Mouse (Mus musculus) myocyte (in vitro differentiated cells): ENCODE results near the gene Tox4. TPM values are rescaled to one million over a fixed set of nuclear protein-coding genes. Genes with fewer than 3 reads are reported as not detected.

Source experiments
- H3K27me3 ChIP-seq: one replicate; pipeline ENCODE4 v1.6.1; 2011; ENCODE audit not compliant: control insufficient read depth, insufficient read depth, insufficient read length
- H3K36me3 ChIP-seq: one replicate; pipeline ENCODE4 v1.6.1; 2011; ENCODE audit not compliant: control insufficient read depth, insufficient read depth
- H3K4me2 ChIP-seq: one replicate; pipeline ENCODE4 v1.6.1; 2011; ENCODE audit warnings: low read depth, control low read depth
- H3K4me3 ChIP-seq: one replicate; pipeline ENCODE4 v1.5.1; 2011; ENCODE audit warnings: mild to moderate bottlenecking, control low read depth, moderate library complexity
- H3K79me2 ChIP-seq: one replicate; pipeline ENCODE4 v1.6.1; 2011; ENCODE audit not compliant: control insufficient read depth, insufficient read depth
- H3ac ChIP-seq: one replicate; pipeline ENCODE4 v1.6.1; 2011; ENCODE audit not compliant: control insufficient read depth, insufficient read length
- CEBPB ChIP-seq: IDR thresholded peaks from 2 replicates; pipeline ENCODE4 v1.6.1; 2011; ENCODE audit warnings: mild to moderate bottlenecking, moderate library complexity; ENCODE audit not compliant: poor library complexity, insufficient read depth, severe bottlenecking
- E2F4 ChIP-seq: IDR thresholded peaks from one replicate; pipeline ENCODE4 v1.6.1; 2011; ENCODE audit warnings: mild to moderate bottlenecking, control low read depth, moderate library complexity; ENCODE audit not compliant: insufficient read depth
- MAX ChIP-seq: IDR thresholded peaks from one replicate; pipeline ENCODE4 v1.6.1; 2011; ENCODE audit warnings: low read depth, mild to moderate bottlenecking, control low read depth
- MYOD1 ChIP-seq, 3 experiments: IDR thresholded peaks; one replicate each; pipeline ENCODE4 v1.6.1; 2011; ENCODE audit warnings: control low read depth in 2 of 3, low read depth in 2 of 3, mild to moderate bottlenecking in 2 of 3, moderate library complexity in 1 of 3; ENCODE audit not compliant: insufficient read length in 2 of 3, control insufficient read depth in 1 of 3
- MYOG ChIP-seq, 3 experiments: IDR thresholded peaks; one replicate each; pipeline ENCODE4 v1.6.1; 2011; ENCODE audit warnings: control low read depth in 2 of 3, low read depth in 2 of 3, mild to moderate bottlenecking in 2 of 3; ENCODE audit not compliant: insufficient read length in 2 of 3, control insufficient read depth in 1 of 3, insufficient read depth in 1 of 3
- POLR2A ChIP-seq: IDR thresholded peaks from one replicate; pipeline ENCODE4 v1.6.1; 2011; ENCODE audit warnings: low read depth, mild to moderate bottlenecking, control low read depth, moderate library complexity; ENCODE audit not compliant: insufficient read length
- POLR2AphosphoS2 ChIP-seq: IDR thresholded peaks from one replicate; pipeline ENCODE4 v1.6.1; 2011; ENCODE audit warnings: low read depth, control low read depth; ENCODE audit not compliant: insufficient read length
- REST ChIP-seq: IDR thresholded peaks from one replicate; pipeline ENCODE4 v1.6.1; 2011; ENCODE audit warnings: mild to moderate bottlenecking, control low read depth, moderate library complexity; ENCODE audit not compliant: insufficient read depth, insufficient read length
- SRF ChIP-seq: IDR thresholded peaks from one replicate; pipeline ENCODE4 v1.6.1; 2011; ENCODE audit warnings: low read depth; ENCODE audit not compliant: control insufficient read depth, insufficient read length
- TCF12 ChIP-seq: IDR thresholded peaks from one replicate; pipeline ENCODE4 v1.6.1; 2011; ENCODE audit warnings: mild to moderate bottlenecking, control low read depth; ENCODE audit not compliant: poor library complexity, insufficient read depth, severe bottlenecking
- TCF3 ChIP-seq: IDR thresholded peaks from one replicate; pipeline ENCODE4 v1.6.1; 2011; ENCODE audit warnings: low read depth, control low read depth; ENCODE audit not compliant: insufficient read length
- USF1 ChIP-seq: IDR thresholded peaks from one replicate; pipeline ENCODE4 v1.6.1; 2011; ENCODE audit warnings: low read depth, mild to moderate bottlenecking, control low read depth, moderate library complexity
- polyA plus RNA-seq: library from polyadenylated mRNA; unstranded; fragments of >200 nt; fragmentation: generic; extraction: Trizol; gene quantifications from one replicate; pipeline ENCODE4 v1.2.1, GENCODE M21; 2012; ENCODE audit warnings: missing spikeins

Tox4 gene
- polyA plus RNA-seq, 1 experiment = 26.8 TPM

- H3K27me3 ChIP-seq = no peaks in the 10 kb centered on the region
- H3K4me3 ChIP-seq = peak overlapping the region; percentile 55
- no peaks in the 10 kb centered on the region for H3K36me3 ChIP-seq
- peaks cover 87% of the 10 kb centered on the region for H3K79me2 ChIP-seq
- TF ChIP-seq MYOG (IDR thresholded peaks at IDR 0.05; ENCODE audit: control insufficient read depth in 1 of 3, insufficient read depth in 1 of 3, insufficient read length in 2 of 3, low read depth in 2 of 3) = no peak
- no peak for TF ChIP-seq CEBPB
- no peak for TF ChIP-seq POLR2AphosphoS2
- TF ChIP-seq POLR2A = no peak
- TF ChIP-seq TCF12 = no peak
- TF ChIP-seq USF1 = no peak
- TF ChIP-seq E2F4 = no peak
- TF ChIP-seq MAX = no peak
- TF ChIP-seq REST = no peak
- no peak for TF ChIP-seq SRF
- TF ChIP-seq TCF3 = no peak
- no peak for TF ChIP-seq MYOD1 (IDR thresholded peaks at IDR 0.05; ENCODE audit: control insufficient read depth in 1 of 3, insufficient read length in 2 of 3, low read depth in 2 of 3)
- H3ac ChIP-seq = peak overlapping the region; percentile 35
- H3K4me2 ChIP-seq = peak overlapping the region; percentile 68
These were observed 34.3 kb upstream of the Tox4 start for GRCm38 (mm10) chr14:52244690-52245042.

GRCm38 (mm10) chr14:52246129-52246528, 32.8 kb upstream of the Tox4 start:
- peaks cover 82% of the 10 kb centered on the region for H3K79me2 ChIP-seq
- H3K4me2 ChIP-seq = no peak overlapping the region
- H3K27me3 ChIP-seq = no peaks in the 10 kb centered on the region
- TF ChIP-seq MAX (no peak), CEBPB (no peak), SRF (no peak), MYOD1 (IDR thresholded peaks at IDR 0.05; ENCODE audit: control insufficient read depth in 1 of 3, insufficient read length in 2 of 3, low read depth in 2 of 3) (no peak), MYOG (IDR thresholded peaks at IDR 0.05; ENCODE audit: control insufficient read depth in 1 of 3, insufficient read depth in 1 of 3, insufficient read length in 2 of 3, low read depth in 2 of 3) (no peak), POLR2AphosphoS2 (no peak), POLR2A (no peak), TCF3 (no peak), USF1 (no peak), TCF12 (no peak)
- H3K4me3 ChIP-seq = no peak overlapping the region
- no peak overlapping the region for H3ac ChIP-seq
- H3K36me3 ChIP-seq = no peaks in the 10 kb centered on the region

- Histone ChIP-seq H3K79me2 (peaks cover 55% of the 10 kb centered on the region), H3ac (peak overlapping the region; percentile 37), H3K36me3 (no peaks in the 10 kb centered on the region), H3K4me2 (peak overlapping the region; percentile 98), H3K27me3 (no peaks in the 10 kb centered on the region), H3K4me3 (peak overlapping the region; percentile 59)
- TF ChIP-seq MYOD1 (IDR thresholded peaks at IDR 0.05; ENCODE audit: control insufficient read depth in 1 of 3, insufficient read length in 2 of 3, low read depth in 2 of 3) = no peak
- no peak for TF ChIP-seq USF1
- no peak for TF ChIP-seq REST
- TF ChIP-seq MAX = no peak
- no peak for TF ChIP-seq POLR2A
- TF ChIP-seq CEBPB = no peak
- TF ChIP-seq MYOG (IDR thresholded peaks at IDR 0.05; ENCODE audit: control insufficient read depth in 1 of 3, insufficient read depth in 1 of 3, insufficient read length in 2 of 3, low read depth in 2 of 3) = no peak
- TF ChIP-seq POLR2AphosphoS2 = no peak
- TF ChIP-seq SRF = no peak
- no peak for TF ChIP-seq E2F4
- TF ChIP-seq TCF12 = no peak
- TF ChIP-seq TCF3 = no peak
These were observed 22.4 kb upstream of the Tox4 start for GRCm38 (mm10) chr14:52256311-52257175.

- no peak for TF ChIP-seq MAX
- TF ChIP-seq USF1 = no peak
- TF ChIP-seq REST = no peak
- TF ChIP-seq POLR2A = peak; percentile 79
- no peak for TF ChIP-seq CEBPB
- peak; percentile 10 for TF ChIP-seq TCF3
- peak; percentile 44 for TF ChIP-seq SRF
- peak; percentile 84 for TF ChIP-seq POLR2AphosphoS2
- peak in 2 of 3 experiments; percentile 61 to 85 for TF ChIP-seq MYOD1 (IDR thresholded peaks at IDR 0.05; ENCODE audit: control insufficient read depth in 1 of 3, insufficient read length in 2 of 3, low read depth in 2 of 3)
- TF ChIP-seq TCF12 = no peak
- peak in 2 of 3 experiments; percentile 53 to 83 for TF ChIP-seq MYOG (IDR thresholded peaks at IDR 0.05; ENCODE audit: control insufficient read depth in 1 of 3, insufficient read depth in 1 of 3, insufficient read length in 2 of 3, low read depth in 2 of 3)
- no peak for TF ChIP-seq E2F4
- Histone ChIP-seq H3K36me3 (no peaks in the 10 kb centered on the region), H3K27me3 (no peaks in the 10 kb centered on the region), H3ac (peak within 1 kb of the TSS; percentile 37), H3K79me2 (peaks cover 45% of the 10 kb centered on the region), H3K4me2 (peak within 1 kb of the TSS; percentile 98), H3K4me3 (peak within 1 kb of the TSS; percentile 59)
These were observed 21.3 kb upstream of the Tox4 start, which contains the start of gene Chd8 for GRCm38 (mm10) chr14:52257484-52258213. TSS of gene Chd8 (minus strand) at chr14:52257780.
